Mouse (Mus musculus): ENCODE measurements around the gene Myo3a. TPM values are rescaled to one million over a fixed set of nuclear protein-coding genes. Genes with fewer than 3 reads are reported as not detected.

Gene Myo3a
- total and polyA plus RNA-seq, 2 experiments from 2014 or later: 0.06 TPM; not detected in 1

GRCm38 (mm10) chr2:22621828-22622731 lies 394.8 kb downstream of the Myo3a start, which contains the start of gene Gad2:
Gene Gad2 (plus strand): TSS chr2:22622205.
- peaks cover 15% of the 10 kb centered on the region for H3K27me3 ChIP-seq (ENCODE audit: insufficient read depth, low read length)
- DNase-seq (ENCODE audit: low spot score): peak; percentile 63
- TF ChIP-seq CTCF (IDR thresholded peaks at IDR 0.05): 0 out of 2 replicates have a peak, but pooled peaks have one; percentile 4

GRCm38 (mm10) chr2:22623111-22624070 lies 396.1 kb downstream of the Myo3a start:
- Histone ChIP-seq H3K4me2 (ENCODE audit: low read depth, low read length, poor library complexity, severe bottlenecking) (peak overlapping the region; percentile 63), H3K27ac (ENCODE audit: low read depth, low read length) (peak overlapping the region; percentile 84), H3K27me3 (ENCODE audit: insufficient read depth, low read length) (peaks cover 14% of the 10 kb centered on the region), H3K36me3 (ENCODE audit: insufficient read depth, low read length) (no peaks in the 10 kb centered on the region), H3K9ac (replicated peaks; ENCODE audit: low read length, poor library complexity, severe bottlenecking) (peak overlapping the region; percentile 76), H3K9me3 (ENCODE audit: low read length) (no peaks in the 10 kb centered on the region), H3K4me1 (ENCODE audit: insufficient read depth, low read length) (0 out of 2 replicates have a peak, but pooled peaks cover 4% of the 10 kb centered on the region), H3K4me3 (ENCODE audit: low read depth, low read length) (peak overlapping the region; percentile 51)
- peak; percentile 18 for DNase-seq (ENCODE audit: low spot score)
- no peak for ATAC-seq (ENCODE audit: low FRiP score)
- no peak for TF ChIP-seq CTCF (IDR thresholded peaks at IDR 0.05)
- 1% methylated on average over 60 of the region's 60 CpGs for WGBS

More at GRCm38 (mm10) chr2:22621828-22622731, 394.8 kb downstream of the Myo3a start, which contains the start of gene Gad2:
- no peaks in the 10 kb centered on the region for H3K36me3 ChIP-seq (ENCODE audit: insufficient read depth, low read length)
- peak; percentile 82 for ATAC-seq (ENCODE audit: low FRiP score)
- no peaks in the 10 kb centered on the region for H3K9me3 ChIP-seq (ENCODE audit: low read length)
- 0 out of 2 replicates have a peak, but pooled peaks cover 4% of the 10 kb centered on the region for H3K4me1 ChIP-seq (ENCODE audit: insufficient read depth, low read length)
- peak within 1 kb of the TSS; percentile 63 for H3K4me2 ChIP-seq (ENCODE audit: low read depth, low read length, poor library complexity, severe bottlenecking)
- H3K27ac ChIP-seq (ENCODE audit: low read depth, low read length): peak within 1 kb of the TSS; percentile 84
- H3K4me3 ChIP-seq (ENCODE audit: low read depth, low read length): peak within 1 kb of the TSS; percentile 51
- peak within 1 kb of the TSS; percentile 76 for H3K9ac ChIP-seq (replicated peaks; ENCODE audit: low read length, poor library complexity, severe bottlenecking)
- under 1% methylated on average over 55 of the region's 55 CpGs for whole genome bisulfite sequencing

GRCm38 (mm10) chr2:22624188-22624975 lies 397.1 kb downstream of the Myo3a start:
- 3% methylated on average over 27 of the region's 27 CpGs for WGBS
- H3K4me1 ChIP-seq (ENCODE audit: insufficient read depth, low read length): 0 out of 2 replicates have a peak, but pooled peaks cover 4% of the 10 kb centered on the region
- H3K27me3 ChIP-seq (ENCODE audit: insufficient read depth, low read length): peaks cover 11% of the 10 kb centered on the region
- peak overlapping the region; percentile 84 for H3K27ac ChIP-seq (ENCODE audit: low read depth, low read length)
- no peak for TF ChIP-seq CTCF (IDR thresholded peaks at IDR 0.05)
- DNase-seq (ENCODE audit: low spot score) (peak; percentile 10), ATAC-seq (ENCODE audit: low FRiP score) (no peak)
- H3K4me2 ChIP-seq (ENCODE audit: low read depth, low read length, poor library complexity, severe bottlenecking): peak overlapping the region; percentile 63
- H3K36me3 ChIP-seq (ENCODE audit: insufficient read depth, low read length): no peaks in the 10 kb centered on the region
- no peaks in the 10 kb centered on the region for H3K9me3 ChIP-seq (ENCODE audit: low read length)
- H3K9ac ChIP-seq (replicated peaks; ENCODE audit: low read length, poor library complexity, severe bottlenecking): peak overlapping the region; percentile 76
- H3K4me3 ChIP-seq (ENCODE audit: low read depth, low read length): peak overlapping the region; percentile 51

- H3K27me3 ChIP-seq (ENCODE audit: insufficient read depth, low read length): peaks cover 9% of the 10 kb centered on the region
- WGBS: 6% methylated on average over 16 of the region's 16 CpGs
- H3K9me3 ChIP-seq (ENCODE audit: low read length): no peaks in the 10 kb centered on the region
- peak overlapping the region; percentile 51 for H3K4me3 ChIP-seq (ENCODE audit: low read depth, low read length)
- peak overlapping the region; percentile 63 for H3K4me2 ChIP-seq (ENCODE audit: low read depth, low read length, poor library complexity, severe bottlenecking)
- peak; percentile 24 for DNase-seq (ENCODE audit: low spot score)
- H3K36me3 ChIP-seq (ENCODE audit: insufficient read depth, low read length): no peaks in the 10 kb centered on the region
- ATAC-seq (ENCODE audit: low FRiP score): no peak
- H3K4me1 ChIP-seq (ENCODE audit: insufficient read depth, low read length): 0 out of 2 replicates have a peak, but pooled peaks cover 4% of the 10 kb centered on the region
- peak overlapping the region; percentile 84 for H3K27ac ChIP-seq (ENCODE audit: low read depth, low read length)
- no peak for TF ChIP-seq CTCF (IDR thresholded peaks at IDR 0.05)
- peak overlapping the region; percentile 76 for H3K9ac ChIP-seq (replicated peaks; ENCODE audit: low read length, poor library complexity, severe bottlenecking)
Measured at GRCm38 (mm10) chr2:22625096-22625960, 398.0 kb downstream of the Myo3a start.
